Mouse (Mus musculus): ENCODE measurements around the gene Arpc1a.

Gene Arpc1a

DNA sequence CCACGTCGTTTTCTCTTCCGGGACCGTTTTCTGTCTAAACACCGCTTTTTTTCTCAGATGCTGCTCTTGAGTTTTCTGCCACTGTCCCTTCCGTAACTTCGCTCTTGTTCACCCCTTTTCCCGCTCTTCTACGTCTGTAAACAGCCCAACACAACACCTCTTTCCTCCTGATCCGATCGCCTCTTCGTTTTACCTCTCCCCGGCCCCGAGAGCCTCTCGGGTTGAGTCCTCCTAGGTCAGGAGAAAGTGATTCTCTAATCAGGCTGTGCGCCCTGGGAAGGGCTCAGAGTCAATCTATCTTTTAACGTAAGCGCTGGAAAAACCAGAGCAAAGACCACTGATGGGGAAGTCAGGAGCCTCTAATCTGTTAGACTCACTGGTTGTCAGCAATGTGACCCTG lies 57.0 kb downstream of the Arpc1a start:
- DNase-seq (ENCODE audit: low read depth): no peak

DNA sequence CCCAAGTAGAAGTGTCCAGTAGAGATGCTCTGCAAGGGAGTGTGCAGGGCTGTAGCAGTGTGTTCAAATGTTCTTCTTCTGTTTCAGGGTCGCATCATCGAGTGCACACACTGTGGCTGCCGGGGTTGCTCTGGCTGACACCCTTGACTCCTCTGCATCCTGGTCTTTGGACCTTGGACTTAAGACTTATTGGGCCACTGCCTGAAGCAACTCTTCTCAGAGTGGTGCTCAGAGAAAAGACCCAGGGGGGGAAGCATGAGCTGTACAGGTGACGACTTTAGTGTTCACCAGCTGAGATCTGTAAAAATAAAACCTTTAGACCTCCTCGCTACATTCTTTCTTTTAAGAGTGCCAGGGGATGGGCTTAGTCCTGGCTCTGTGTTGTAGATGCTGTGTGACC lies 64.1 kb downstream of the Arpc1a start:
- DNase-seq (ENCODE audit: low read depth): no peak

DNA sequence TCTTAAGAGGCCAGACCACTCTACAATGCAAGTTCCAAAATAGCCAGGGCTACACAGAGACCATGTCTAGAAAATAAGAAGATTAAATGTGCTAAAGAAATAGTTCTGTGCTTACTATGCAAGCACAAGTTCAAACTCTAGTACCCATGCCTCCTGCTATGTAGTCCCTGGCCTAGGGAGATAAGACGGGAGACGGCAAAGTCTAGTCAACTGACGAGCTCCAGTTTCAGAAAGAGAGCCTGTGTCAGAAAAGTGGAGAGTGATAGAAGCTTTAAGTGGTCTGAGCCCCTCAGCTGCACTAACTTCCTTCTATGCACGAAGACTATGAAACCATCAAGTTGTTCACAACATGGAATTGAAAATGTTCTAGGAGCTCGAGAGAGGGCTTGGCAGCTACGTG lies 65.7 kb downstream of the Arpc1a start:
- DNase-seq (ENCODE audit: low read depth): no peak

DNA sequence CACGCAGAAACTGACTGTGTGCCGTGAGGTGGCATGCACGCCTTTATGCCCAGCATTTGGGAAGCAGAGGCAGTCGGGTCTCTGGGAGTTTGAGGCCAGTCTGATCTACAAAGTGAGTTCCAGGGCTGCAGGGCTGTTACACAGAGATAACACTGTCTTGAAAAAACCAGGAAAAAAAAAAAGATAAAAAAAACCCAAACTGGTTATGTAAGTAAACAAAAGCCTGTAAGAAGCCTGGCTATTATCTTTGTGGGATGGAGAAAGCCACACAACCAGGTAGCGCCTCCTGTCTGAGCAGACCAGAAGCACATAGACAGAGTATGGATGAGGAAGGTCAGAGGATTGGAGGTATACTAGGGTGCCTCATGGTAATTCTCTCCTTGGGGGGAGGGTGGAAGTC lies 69.1 kb downstream of the Arpc1a start:
- no peak for DNase-seq (ENCODE audit: low read depth)
